ENCODE assay signal across 7 mouse cellular contexts in genomic region chr2:30264671-30265519, GRCm38 (mm10). TPM values are rescaled to one million over a fixed set of nuclear protein-coding genes. Genes with fewer than 3 reads are reported as not detected.
A peak's percentile ranks its signal among the peaks of the same experiment; 100 is the strongest.
DNase-seq lines count a peak whose midpoint lies in the region; ATAC-seq lines count a peak whose summit lies in the region.

No protein-coding gene starts in this region.

- H3K9ac ChIP-seq in hindbrain, embryonic 15.5 days: no peak overlapping the region
- H3K9ac ChIP-seq in liver, embryonic 15.5 days: no peak overlapping the region

- peaks cover 27% of the 10 kb centered on the region for H3K36me3 ChIP-seq in hindbrain, embryonic 15.5 days
- H3K36me3 ChIP-seq in liver, embryonic 15.5 days (replicated peaks): peaks cover 49% of the 10 kb centered on the region

- H3K27ac ChIP-seq in hindbrain, embryonic 15.5 days (replicated peaks): peak overlapping the region; percentile 76
- H3K27ac ChIP-seq in liver, embryonic 15.5 days (replicated peaks): peak overlapping the region; percentile 78

- no peaks in the 10 kb centered on the region for H3K27me3 ChIP-seq in hindbrain, embryonic 15.5 days
- no peaks in the 10 kb centered on the region for H3K27me3 ChIP-seq in liver, embryonic 15.5 days

- no peak overlapping the region for H3K4me2 ChIP-seq in hindbrain, embryonic 15.5 days
- no peak overlapping the region for H3K4me2 ChIP-seq in liver, embryonic 15.5 days

- no peaks in the 10 kb centered on the region for H3K9me3 ChIP-seq in hindbrain, embryonic 15.5 days
- no peaks in the 10 kb centered on the region for H3K9me3 ChIP-seq in liver, embryonic 15.5 days (replicated peaks)

- H3K4me3 ChIP-seq in hindbrain, embryonic 15.5 days: no peak overlapping the region
- no peak overlapping the region for H3K4me3 ChIP-seq in liver, embryonic 15.5 days (replicated peaks)

- ATAC-seq in hindbrain, embryonic 15.5 days (ENCODE audit: low FRiP score, low read depth): no peak
- no peak for ATAC-seq in liver, embryonic 15.5 days (ENCODE audit: insufficient read depth)

- DNase-seq in ES-CJ7 (ENCODE audit: low read depth, low spot score) (peak; percentile 87), ZHBTc4 (ENCODE audit: low read depth, low spot score) (peak; percentile 67)
- no peak for DNase-seq in ovary, postnatal 14 days (ENCODE audit: low spot score)
- DNase-seq in frontal cortex, postnatal 25 days (ENCODE audit: low spot score in 2 of 2): no peak
- no peak for DNase-seq in cerebellum, postnatal 36 days

- peaks cover 47% of the 10 kb centered on the region for H3K4me1 ChIP-seq in hindbrain, embryonic 15.5 days (replicated peaks)
- peaks cover 43% of the 10 kb centered on the region for H3K4me1 ChIP-seq in liver, embryonic 15.5 days (replicated peaks)

- WGBS in hindbrain, embryonic 15.5 days: 65% methylated on average over 7 of the region's 7 CpGs
- WGBS in liver, embryonic 15.5 days (ENCODE audit: insufficient replicate concordance): 75% methylated on average over 7 of the region's 7 CpGs

RNA-seq across cellular contexts. Expression of gene Phyhd1, which starts 1.1 kb away (rescaled TPM):
- 6.0 and 6.2 TPM in 2 replicates for polyA plus RNA-seq in hindbrain, embryonic 15.5 days (2015; fragmentation: Nextera tagmentation; extraction: Ambion mirVana)
- 13.0 and 15.7 TPM in 2 replicates for polyA plus RNA-seq in liver, embryonic 15.5 days (2015; fragmentation: Nextera tagmentation; extraction: Ambion mirVana)

RNA-seq across cellular contexts. Expression of gene Gm28038, which starts 15.9 kb away (rescaled TPM):
- not detected in 2 replicates for polyA plus RNA-seq in hindbrain, embryonic 15.5 days (2015; fragmentation: Nextera tagmentation; extraction: Ambion mirVana)
- not detected in 2 replicates for polyA plus RNA-seq in liver, embryonic 15.5 days (2015; fragmentation: Nextera tagmentation; extraction: Ambion mirVana)

RNA-seq across cellular contexts. Expression of gene Dolk, which starts 21.2 kb away (rescaled TPM):
- polyA plus RNA-seq in hindbrain, embryonic 15.5 days (2015; fragmentation: Nextera tagmentation; extraction: Ambion mirVana): 39.1 and 39.7 TPM in 2 replicates
- polyA plus RNA-seq in liver, embryonic 15.5 days (2015; fragmentation: Nextera tagmentation; extraction: Ambion mirVana): 12.0 and 14.3 TPM in 2 replicates

RNA-seq across cellular contexts. Expression of gene Nup188, which starts 21.3 kb away (rescaled TPM):
- polyA plus RNA-seq in hindbrain, embryonic 15.5 days (2015; fragmentation: Nextera tagmentation; extraction: Ambion mirVana): 15.7 and 20.9 TPM in 2 replicates
- 13.6 and 14.0 TPM in 2 replicates for polyA plus RNA-seq in liver, embryonic 15.5 days (2015; fragmentation: Nextera tagmentation; extraction: Ambion mirVana)

RNA-seq across cellular contexts. Expression of gene Gm28035, which starts 24.5 kb away (rescaled TPM):
- polyA plus RNA-seq in hindbrain, embryonic 15.5 days (2015; fragmentation: Nextera tagmentation; extraction: Ambion mirVana): 0.18 and 0.26 TPM in 2 replicates
- polyA plus RNA-seq in liver, embryonic 15.5 days (2015; fragmentation: Nextera tagmentation; extraction: Ambion mirVana): 0.10 and 0.16 TPM in 2 replicates

Comparison
In these comparisons a context has a peak if more than half of its experiments do, and no peak if none do; other contexts are left out.
1. DNase-seq: peak in ES-CJ7 (single experiment) and ZHBTc4 (single experiment); none in ovary, postnatal 14 days (single experiment), frontal cortex, postnatal 25 days (0 of 2) and cerebellum, postnatal 36 days (0 of 2).